Comparison of ENCODE assay signal across 8 mouse cellular contexts in genomic region chr5:139270806-139271521, GRCm38 (mm10). TPM values are rescaled to one million over a fixed set of nuclear protein-coding genes. Genes with fewer than 3 reads are reported as not detected.
DNase-seq lines count a peak whose midpoint lies in the region; TF ChIP-seq lines count a peak whose summit lies in the region.

No protein-coding gene starts in this region.

- 30% methylated on average over 16 of the region's 16 CpGs for WGBS in cerebellum, adult 2 months

- no peaks in the 10 kb centered on the region for H3K27me3 ChIP-seq in cerebellum, adult 2 months (ENCODE audit: control insufficient read depth, insufficient read depth, low read length)

- TF ChIP-seq CTCF in cerebellum, adult 2 months (IDR thresholded peaks at IDR 0.05; ENCODE audit: borderline replicate concordance, insufficient read depth, low read depth, low read length), result 0 out of 2 replicates have a peak, but pooled peaks have one; percentile 1

- TF ChIP-seq POLR2A in cerebellum, adult 2 months (IDR thresholded peaks at IDR 0.05; ENCODE audit: borderline replicate concordance, insufficient read depth, low read length), result no peak

- no peak overlapping the region for H3K27ac ChIP-seq in cerebellum, adult 2 months (ENCODE audit: insufficient read depth, low read length)

- H3K4me3 ChIP-seq in cerebellum, adult 2 months (replicated peaks; ENCODE audit: insufficient read depth, low read depth, low read length), result no peak overlapping the region

- no peak for DNase-seq in cerebellum, adult 2 months
- DNase-seq in cerebellum, adult 11-12 months, result no peak
- peak; percentile 71 to 74 for DNase-seq in kidney, postnatal 4 days
- no peak for DNase-seq in kidney, adult 8-10 months
- peak; percentile 88 for DNase-seq in adrenal gland, postnatal 36 days
- DNase-seq in lung, postnatal 10 days, result peak; percentile 86
- DNase-seq in frontal cortex, postnatal 25 days (ENCODE audit: low spot score in 2 of 2), result no peak
- no peak for DNase-seq in gastrocnemius, postnatal 14 days

- intact Hi-C loops in gastrocnemius, postnatal 14 days (cut with DNase I; ENCODE audit: low total_unique reads), result no loop called here

- peaks cover 14% of the 10 kb centered on the region for H3K4me1 ChIP-seq in cerebellum, adult 2 months (ENCODE audit: control insufficient read depth, insufficient read depth, low read length)

RNA-seq across cellular contexts. Expression of gene Get4, which starts 18.8 kb away (rescaled TPM):
- 106 and 114 TPM in 2 replicates for polyA plus RNA-seq in cerebellum, adult 2 months (2012; rRNA removed)
- total RNA-seq in adrenal gland, postnatal 36 days (2021), result 10 to 100 TPM; 80.1 to 97.0 TPM
- 10 to 100 TPM; 36.2 to 39.8 TPM for total RNA-seq in gastrocnemius, postnatal 14 days (2021)

RNA-seq across cellular contexts. Expression of gene Adap1, which starts 54.5 kb away (rescaled TPM):
- polyA plus RNA-seq in cerebellum, adult 2 months (2012; rRNA removed), result 156 and 163 TPM in 2 replicates
- 1 to 10 TPM; 5.0 to 8.5 TPM for total RNA-seq in adrenal gland, postnatal 36 days (2021)
- total RNA-seq in gastrocnemius, postnatal 14 days (2021), result 1 to 10 TPM in 1 of 2 experiments, under 1 TPM in 1; 0.78 to 2.0 TPM

Comparison
In these comparisons a context has a peak if more than half of its experiments do, and no peak if none do; other contexts are left out.
1. DNase-seq: peak in kidney, postnatal 4 days (2 of 2), adrenal gland, postnatal 36 days (2 of 2) and lung, postnatal 10 days (single experiment); none in cerebellum, adult 2 months (0 of 2), cerebellum, adult 11-12 months (single experiment), kidney, adult 8-10 months (0 of 2), frontal cortex, postnatal 25 days (0 of 2) and gastrocnemius, postnatal 14 days (single experiment).